Mouse (Mus musculus) lung, embryonic 15.5 days (tissue): ENCODE data around the gene Gpc5. TPM values are rescaled to one million over a fixed set of nuclear protein-coding genes. Genes with fewer than 3 reads are reported as not detected.

Experiments used
- ATAC-seq: fragments of 200-750 bp; cut with Nextera tagmentation; 2 replicates; pipeline ENCODE4 v1.8.0; 2017; ENCODE audit warnings: moderate number of reproducible peaks, borderline replicate concordance; ENCODE audit not compliant: low FRiP score, low TSS enrichment; ENCODE audit errors: extremely low read depth
- H3K27ac ChIP-seq: fragments of 300-500 bp; sonication (generic); 2 replicates; pipeline ENCODE4 v1.5.1; 2015; ENCODE audit warnings: moderate library complexity, mild to moderate bottlenecking, inconsistent platforms
- H3K27me3 ChIP-seq: fragments of 300-500 bp; sonication (generic); 2 replicates; pipeline ENCODE4 v1.6.1; 2015; ENCODE audit warnings: inconsistent platforms
- H3K36me3 ChIP-seq: fragments of 300-500 bp; sonication (generic); 2 replicates; pipeline ENCODE4 v1.6.1; 2015; ENCODE audit warnings: inconsistent platforms
- H3K4me1 ChIP-seq: fragments of 300-500 bp; sonication (generic); 2 replicates; pipeline ENCODE4 v1.6.1; 2015; ENCODE audit warnings: inconsistent platforms
- H3K4me2 ChIP-seq: fragments of 300-500 bp; sonication (generic); 2 replicates; pipeline ENCODE4 v1.6.1; 2015; ENCODE audit warnings: inconsistent platforms, mild to moderate bottlenecking, moderate library complexity
- H3K4me3 ChIP-seq: fragments of 300-500 bp; sonication (generic); 2 replicates; pipeline ENCODE4 v1.5.1; 2015; ENCODE audit warnings: mild to moderate bottlenecking, inconsistent platforms
- H3K9ac ChIP-seq: fragments of 300-500 bp; sonication (generic); 2 replicates; pipeline ENCODE4 v1.6.1; 2015; ENCODE audit warnings: inconsistent platforms
- H3K9me3 ChIP-seq: fragments of 300-500 bp; sonication (generic); 2 replicates; pipeline ENCODE4 v1.6.1; 2016; ENCODE audit warnings: inconsistent platforms
- WGBS: fragments of 180-500 bp; shearing (Covaris S2); methylation state at CpG from one replicate; pipeline ENCODE4 v1.1.7; 2015; 5-methylcytosine and 5-hydroxymethylcytosine counted together
- polyA plus RNA-seq: library from polyadenylated mRNA; unstranded; fragments of >200 nt; fragmentation: Nextera tagmentation; extraction: Ambion mirVana; gene quantifications from 2 replicates; pipeline ENCODE4 v1.2.1, GENCODE M21; 2015

Gpc5 gene
- polyA plus RNA-seq, 1 experiment from 2014 or later, result 0.12 TPM

DNA sequence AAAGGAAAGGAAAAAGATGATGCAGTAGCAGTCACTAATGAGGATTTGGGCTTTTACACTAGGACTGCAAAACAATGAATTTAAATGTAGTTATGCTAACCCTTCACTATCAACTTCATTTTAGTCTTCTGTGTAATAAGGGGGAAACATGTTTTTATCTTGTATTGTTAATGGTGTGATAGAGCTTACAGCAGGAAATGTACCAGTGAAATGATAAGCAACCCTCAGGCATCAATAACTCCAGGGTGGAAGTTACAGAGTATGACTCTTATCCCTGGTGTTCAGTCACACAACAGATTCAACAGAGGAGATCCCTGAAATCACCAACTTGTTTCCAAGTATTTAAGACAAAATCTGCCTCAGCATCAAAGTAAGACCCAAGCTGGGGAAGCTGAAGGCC lies 1120.0 kb downstream of the Gpc5 start:
- Histone ChIP-seq H3K9ac (no peak overlapping the region), H3K9me3 (no peaks in the 10 kb centered on the region), H3K4me3 (no peak overlapping the region), H3K27ac (no peak overlapping the region), H3K4me1 (no peaks in the 10 kb centered on the region), H3K27me3 (no peaks in the 10 kb centered on the region), H3K4me2 (no peak overlapping the region), H3K36me3 (no peaks in the 10 kb centered on the region)
- no peak for ATAC-seq

DNA sequence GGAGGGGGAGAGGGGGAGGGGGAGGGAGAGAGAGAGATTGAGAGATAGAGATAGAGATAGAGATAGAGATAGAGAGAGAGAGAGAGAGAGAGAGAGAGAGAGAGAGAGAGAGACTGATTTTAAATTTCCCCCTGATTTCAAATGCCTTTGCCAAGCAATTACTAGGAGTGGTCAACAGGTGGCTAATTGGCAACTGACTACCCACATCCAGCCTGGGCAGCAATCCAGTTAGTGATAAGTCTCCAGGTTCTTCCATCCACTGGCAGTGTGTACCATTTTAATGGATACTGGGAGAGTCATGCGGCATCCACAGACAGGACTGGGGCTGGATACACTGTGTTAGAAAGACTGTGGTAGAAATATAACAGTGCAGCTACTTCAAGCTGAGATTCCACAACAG lies 1166.1 kb downstream of the Gpc5 start:
- Histone ChIP-seq H3K36me3 (no peaks in the 10 kb centered on the region), H3K27ac (no peak overlapping the region), H3K4me1 (no peaks in the 10 kb centered on the region), H3K4me2 (no peak overlapping the region), H3K9ac (no peak overlapping the region), H3K27me3 (no peaks in the 10 kb centered on the region), H3K9me3 (no peaks in the 10 kb centered on the region), H3K4me3 (no peak overlapping the region)
- no peak for ATAC-seq
- WGBS, result 95% methylated on average over 1 of the region's 1 CpGs

DNA sequence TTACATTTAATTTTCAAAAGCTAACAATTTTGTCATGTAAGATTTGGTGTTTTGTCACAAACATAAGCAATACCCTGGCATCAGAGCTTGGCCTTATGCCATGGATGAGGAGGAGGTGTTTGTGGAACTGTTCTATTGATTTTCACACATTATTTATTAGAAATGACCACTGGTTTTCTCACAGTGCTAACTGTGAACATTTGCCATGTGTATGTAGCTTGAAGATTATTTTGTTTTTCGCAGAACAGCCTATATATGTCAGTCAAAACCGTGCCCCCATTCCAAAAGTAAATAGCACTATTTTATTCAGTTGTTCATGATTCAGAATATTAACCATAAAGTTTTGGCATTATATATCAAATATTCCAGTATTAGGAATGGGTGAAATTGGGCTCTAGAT lies 1216.5 kb downstream of the Gpc5 start:
- no peak overlapping the region for H3K9ac ChIP-seq
- H3K36me3 ChIP-seq, result no peaks in the 10 kb centered on the region
- peak; percentile 62; the same call in 1 of the 2 replicates for ATAC-seq
- H3K27ac ChIP-seq, result no peak overlapping the region
- no peak overlapping the region for H3K4me3 ChIP-seq
- 50% methylated on average over 2 of the region's 2 CpGs for WGBS
- H3K4me2 ChIP-seq, result no peak overlapping the region
- no peaks in the 10 kb centered on the region for H3K9me3 ChIP-seq
- no peaks in the 10 kb centered on the region for H3K27me3 ChIP-seq
- no peaks in the 10 kb centered on the region for H3K4me1 ChIP-seq

DNA sequence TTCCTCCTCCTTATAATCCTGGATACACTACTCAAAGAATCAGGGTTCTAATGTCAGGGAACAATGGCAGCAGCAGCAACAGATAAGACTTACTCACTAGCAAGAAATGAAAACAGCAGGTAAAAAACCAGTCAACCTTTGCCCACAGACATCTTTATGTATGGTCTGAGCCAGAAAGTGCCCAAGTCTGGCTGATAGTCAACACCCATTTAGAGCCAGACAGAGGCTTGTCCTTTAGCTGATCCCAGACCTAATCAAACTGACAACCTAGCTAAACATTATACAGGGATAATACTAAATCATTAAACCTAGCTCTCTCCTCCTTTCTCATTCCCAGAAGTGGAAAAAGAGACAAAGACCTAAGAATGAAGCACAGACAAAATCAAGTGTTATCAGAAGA lies 1225.5 kb downstream of the Gpc5 start:
- no peak overlapping the region for H3K9ac ChIP-seq
- H3K4me3 ChIP-seq, result no peak overlapping the region
- no peak for ATAC-seq

DNA sequence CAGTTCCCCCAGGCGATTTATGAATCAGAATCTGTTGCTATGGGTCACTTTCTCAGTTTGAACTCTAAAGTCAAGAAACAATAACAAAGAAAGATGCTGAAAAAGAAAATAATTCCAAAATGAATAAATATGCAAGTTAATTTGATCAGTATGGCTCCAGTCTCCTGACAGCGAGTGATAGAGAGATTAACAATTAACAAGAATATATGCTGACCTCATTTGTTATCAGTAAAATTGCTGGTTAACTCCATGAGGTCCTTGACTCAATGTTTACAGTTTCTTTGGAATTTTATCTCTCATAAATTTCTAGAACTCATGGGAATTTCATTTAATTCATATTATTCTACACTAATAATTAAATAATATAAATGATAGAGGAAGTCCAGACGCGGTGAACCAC lies 1244.2 kb downstream of the Gpc5 start:
- Histone ChIP-seq H3K4me3 (no peak overlapping the region), H3K9ac (no peak overlapping the region), H3K27me3 (no peaks in the 10 kb centered on the region), H3K9me3 (no peaks in the 10 kb centered on the region), H3K4me2 (no peak overlapping the region), H3K27ac (no peak overlapping the region), H3K36me3 (no peaks in the 10 kb centered on the region), H3K4me1 (no peaks in the 10 kb centered on the region)
- 66% methylated on average over 4 of the region's 4 CpGs for WGBS
- no peak for ATAC-seq

More for the DNA sequence above, 1225.5 kb downstream of the Gpc5 start:
- H3K27ac ChIP-seq, result no peak overlapping the region
- H3K4me2 ChIP-seq, result no peak overlapping the region
- H3K9me3 ChIP-seq, result no peaks in the 10 kb centered on the region
- H3K27me3 ChIP-seq, result no peaks in the 10 kb centered on the region
- H3K4me1 ChIP-seq, result no peaks in the 10 kb centered on the region
- H3K36me3 ChIP-seq, result no peaks in the 10 kb centered on the region

DNA sequence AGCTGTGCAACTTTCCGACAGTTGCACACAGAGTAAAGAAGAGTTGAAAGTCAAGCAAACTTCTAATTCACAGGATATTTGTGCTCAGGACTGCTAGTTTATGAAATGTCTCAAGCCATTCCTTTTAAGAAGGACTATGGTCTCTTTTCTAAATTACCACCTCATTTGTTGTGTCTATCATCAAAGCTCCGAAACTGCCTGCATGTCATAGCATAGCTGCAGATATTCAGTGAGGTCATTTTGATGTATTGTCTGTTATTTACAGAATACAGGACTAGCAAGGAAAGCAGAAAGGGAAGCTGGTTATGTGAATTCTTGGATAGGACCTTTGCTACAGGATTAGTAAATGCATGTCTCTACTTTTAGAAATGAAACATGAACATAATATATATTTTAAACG lies 1246.4 kb downstream of the Gpc5 start:
- no peak overlapping the region for H3K9ac ChIP-seq
- H3K36me3 ChIP-seq, result no peaks in the 10 kb centered on the region
- ATAC-seq, result peak; percentile 92; the same call in 1 of the 2 replicates
- no peaks in the 10 kb centered on the region for H3K27me3 ChIP-seq
- H3K9me3 ChIP-seq, result no peaks in the 10 kb centered on the region
- H3K4me1 ChIP-seq, result no peaks in the 10 kb centered on the region
- no peak overlapping the region for H3K4me3 ChIP-seq
- H3K27ac ChIP-seq, result no peak overlapping the region
- WGBS, result 36% methylated on average over 3 of the region's 3 CpGs
- no peak overlapping the region for H3K4me2 ChIP-seq

DNA sequence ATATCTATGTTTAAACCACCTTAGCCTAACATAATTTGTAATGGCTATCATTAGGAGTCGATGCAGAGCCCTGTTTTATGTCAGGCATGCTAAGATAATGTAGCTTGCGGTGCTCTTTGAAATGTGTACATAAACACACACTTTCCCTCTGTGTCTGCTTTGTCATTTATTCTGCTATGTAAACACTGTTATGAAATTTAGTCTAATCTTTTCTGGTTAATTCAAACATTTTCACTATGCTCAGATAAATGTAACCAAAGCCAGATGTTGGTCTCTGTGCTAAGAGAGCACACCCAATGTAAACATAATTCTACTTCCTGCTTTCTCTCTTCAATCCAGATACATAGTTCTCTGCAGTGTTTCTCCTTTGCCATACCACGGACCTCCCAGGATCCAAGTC lies 1256.5 kb downstream of the Gpc5 start:
- Histone ChIP-seq H3K27me3 (no peaks in the 10 kb centered on the region), H3K4me3 (no peak overlapping the region), H3K4me2 (no peak overlapping the region), H3K9ac (no peak overlapping the region), H3K36me3 (no peaks in the 10 kb centered on the region), H3K9me3 (no peaks in the 10 kb centered on the region), H3K27ac (peak overlapping the region; percentile 58), H3K4me1 (peaks cover 9% of the 10 kb centered on the region; the same call in 1 of the 2 replicates)
- 19% methylated on average over 3 of the region's 3 CpGs for WGBS
- peak; percentile 82; the same call in 1 of the 2 replicates for ATAC-seq

DNA sequence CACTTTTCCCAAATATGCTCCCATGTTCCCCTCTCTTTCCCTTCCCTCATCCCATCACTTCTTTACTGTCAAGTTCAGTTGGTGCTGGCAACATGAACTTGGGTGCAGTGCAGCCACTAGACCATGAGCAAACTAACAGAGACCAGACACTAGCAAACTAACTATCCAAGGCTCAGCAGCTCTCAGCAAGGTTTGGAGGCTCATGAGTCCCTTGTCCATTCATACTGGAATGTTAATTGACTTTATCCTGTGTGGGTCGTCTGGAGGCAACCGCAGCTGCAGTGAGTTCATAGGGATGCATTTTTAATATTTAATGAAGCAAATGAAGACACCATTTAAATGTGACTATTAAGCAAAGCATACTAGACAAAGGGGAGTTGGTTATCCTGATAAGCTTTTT lies 1292.6 kb downstream of the Gpc5 start:
- H3K4me3 ChIP-seq, result no peak overlapping the region
- H3K9me3 ChIP-seq, result no peaks in the 10 kb centered on the region
- H3K27ac ChIP-seq, result no peak overlapping the region
- H3K4me1 ChIP-seq, result no peaks in the 10 kb centered on the region
- H3K36me3 ChIP-seq, result no peaks in the 10 kb centered on the region
- H3K9ac ChIP-seq, result no peak overlapping the region
- no peak for ATAC-seq
- H3K27me3 ChIP-seq, result no peaks in the 10 kb centered on the region
- 68% methylated on average over 2 of the region's 2 CpGs for WGBS
- no peak overlapping the region for H3K4me2 ChIP-seq

DNA sequence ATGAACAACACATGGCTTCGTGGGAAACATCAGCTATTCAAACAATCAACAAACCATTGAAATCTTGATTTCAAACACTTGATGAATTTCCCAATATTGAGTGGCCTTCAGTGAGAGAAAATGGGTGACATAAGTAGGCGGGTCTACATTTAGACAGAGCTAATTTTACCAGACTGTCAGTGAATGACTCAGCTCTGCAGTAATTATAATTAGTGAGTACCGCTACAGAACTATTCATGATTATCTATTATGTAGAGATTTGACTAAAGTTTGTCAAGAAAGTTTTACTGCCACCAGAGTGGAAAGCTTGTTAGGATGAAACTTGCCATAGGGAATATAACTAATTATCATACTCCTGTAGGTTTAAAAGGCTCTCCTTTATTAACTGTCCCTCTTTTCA lies 1323.5 kb downstream of the Gpc5 start:
- Histone ChIP-seq H3K4me2 (no peak overlapping the region), H3K9me3 (no peaks in the 10 kb centered on the region), H3K9ac (no peak overlapping the region), H3K4me1 (no peaks in the 10 kb centered on the region), H3K27ac (no peak overlapping the region), H3K36me3 (no peaks in the 10 kb centered on the region), H3K27me3 (no peaks in the 10 kb centered on the region), H3K4me3 (no peak overlapping the region)
- 76% methylated on average over 3 of the region's 3 CpGs for WGBS
- ATAC-seq, result no peak

DNA sequence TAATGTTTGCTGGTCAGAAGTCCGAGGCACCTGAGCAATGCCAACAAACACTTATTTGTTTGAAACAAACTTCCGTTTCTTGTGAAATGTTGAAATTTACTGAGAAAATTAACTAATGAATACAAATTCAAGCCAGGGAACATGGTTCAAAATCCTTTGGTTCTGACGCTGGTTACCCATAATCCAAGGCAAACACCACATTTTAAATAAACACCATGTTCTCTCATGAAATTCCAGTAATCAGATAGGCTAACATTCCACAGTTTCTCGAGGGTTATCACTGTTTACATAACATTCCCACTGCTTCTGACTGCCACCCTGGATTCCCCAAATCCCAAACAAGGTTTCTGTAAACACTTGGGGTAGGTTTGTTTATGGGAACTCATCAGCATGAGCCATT lies 1356.2 kb downstream of the Gpc5 start:
- WGBS, result 17% methylated on average over 4 of the region's 4 CpGs
- Histone ChIP-seq H3K36me3 (no peaks in the 10 kb centered on the region), H3K9me3 (no peaks in the 10 kb centered on the region), H3K9ac (no peak overlapping the region), H3K27me3 (no peaks in the 10 kb centered on the region), H3K27ac (no peak overlapping the region), H3K4me1 (no peaks in the 10 kb centered on the region), H3K4me2 (no peak overlapping the region), H3K4me3 (no peak overlapping the region)
- ATAC-seq, result no peak

DNA sequence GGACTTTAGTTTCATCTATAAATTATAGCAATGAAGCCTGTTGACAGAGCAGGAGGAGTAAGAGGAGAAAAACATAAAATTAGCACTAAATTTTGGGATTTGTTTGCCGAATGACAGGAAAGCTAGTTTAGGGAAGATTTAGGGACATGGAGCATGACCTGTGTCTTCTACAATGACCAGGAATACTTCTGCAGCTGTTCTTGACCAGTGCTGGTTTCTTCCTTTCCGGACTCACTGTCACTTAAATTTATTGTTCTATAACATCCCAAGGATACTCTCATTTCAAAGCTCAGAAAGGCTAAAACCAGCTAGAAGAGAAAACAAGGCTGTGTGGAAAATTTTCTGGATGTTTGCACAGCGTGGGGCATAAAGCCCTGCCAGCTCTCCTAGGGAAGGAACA lies 1361.3 kb downstream of the Gpc5 start:
- Histone ChIP-seq H3K4me1 (no peaks in the 10 kb centered on the region), H3K4me2 (no peak overlapping the region), H3K36me3 (no peaks in the 10 kb centered on the region), H3K4me3 (no peak overlapping the region), H3K27me3 (no peaks in the 10 kb centered on the region), H3K9ac (no peak overlapping the region), H3K9me3 (no peaks in the 10 kb centered on the region), H3K27ac (no peak overlapping the region)
- ATAC-seq, result no peak
- WGBS, result 70% methylated on average over 3 of the region's 3 CpGs

DNA sequence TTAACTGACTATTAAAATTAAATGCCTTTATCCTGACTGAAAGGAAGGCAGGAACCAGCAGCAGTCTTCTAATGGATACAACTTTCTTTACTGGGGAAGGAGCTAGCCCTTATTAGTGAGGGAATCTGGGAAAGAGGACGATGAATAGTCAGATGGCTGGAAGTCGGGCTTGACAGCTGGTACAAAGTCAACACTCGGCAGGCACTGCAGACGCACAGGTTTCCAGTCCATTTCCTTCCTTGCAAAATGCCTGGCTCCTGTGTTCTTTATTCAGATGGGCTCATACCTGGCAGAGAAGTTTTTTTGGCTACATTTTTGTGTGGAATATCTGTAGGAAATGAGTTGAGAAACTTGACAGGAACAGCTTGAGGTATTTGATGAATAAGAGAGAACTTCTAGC lies 1364.2 kb downstream of the Gpc5 start:
- no peaks in the 10 kb centered on the region for H3K36me3 ChIP-seq
- H3K27ac ChIP-seq, result no peak overlapping the region
- H3K9ac ChIP-seq, result no peak overlapping the region
- no peaks in the 10 kb centered on the region for H3K27me3 ChIP-seq
- H3K4me2 ChIP-seq, result no peak overlapping the region
- H3K4me3 ChIP-seq, result no peak overlapping the region
- no peaks in the 10 kb centered on the region for H3K9me3 ChIP-seq
- 47% methylated on average over 4 of the region's 4 CpGs for WGBS
- H3K4me1 ChIP-seq, result no peaks in the 10 kb centered on the region
- no peak for ATAC-seq

DNA sequence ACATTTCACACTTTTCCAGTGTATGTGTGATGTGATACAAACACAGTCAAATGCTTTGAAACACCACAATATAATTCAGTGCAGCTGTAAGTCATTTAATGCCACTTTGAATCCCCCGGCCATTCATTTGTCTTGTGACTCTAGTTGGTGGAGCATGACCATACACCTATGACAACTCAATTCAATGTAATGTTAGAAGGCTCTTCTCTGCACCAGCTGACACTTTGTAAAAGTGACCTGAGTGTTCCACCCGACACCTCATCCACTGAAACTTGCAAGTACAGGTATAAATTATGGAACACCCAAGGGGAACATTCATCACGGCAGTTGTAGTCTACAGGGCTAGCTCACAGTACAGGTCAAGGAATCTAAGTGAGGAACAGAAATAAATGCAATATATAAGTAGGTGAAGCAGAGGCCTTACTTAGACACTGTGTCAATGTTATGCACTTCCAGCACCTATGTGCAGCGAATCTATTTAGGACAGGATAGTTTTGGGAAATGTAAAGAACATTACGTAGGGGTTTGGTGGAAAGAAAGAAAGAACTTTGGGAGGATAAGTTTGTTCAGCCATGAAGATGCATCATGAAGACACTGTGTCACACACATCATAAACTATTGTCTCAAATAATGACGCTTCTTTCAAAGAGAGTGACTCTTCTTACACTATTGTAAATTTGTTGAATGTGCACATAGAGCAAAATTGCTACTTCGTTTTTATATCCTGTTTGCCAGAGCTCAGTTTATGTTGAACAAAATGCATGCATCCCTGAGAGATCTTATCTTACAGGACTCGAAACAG lies 1381.6 kb downstream of the Gpc5 start:
- 76% methylated on average over 8 of the region's 8 CpGs for WGBS

More for the DNA sequence above, 1381.6 kb downstream of the Gpc5 start:
- Histone ChIP-seq H3K4me3 (no peak overlapping the region), H3K27me3 (no peaks in the 10 kb centered on the region), H3K9me3 (no peaks in the 10 kb centered on the region), H3K36me3 (no peaks in the 10 kb centered on the region), H3K27ac (no peak overlapping the region), H3K4me1 (no peaks in the 10 kb centered on the region), H3K9ac (no peak overlapping the region), H3K4me2 (no peak overlapping the region)
- ATAC-seq, result no peak
